Mouse (Mus musculus): Measurements from ENCODE around the gene Mum1l1. TPM values are rescaled to one million over a fixed set of nuclear protein-coding genes. Genes with fewer than 3 reads are reported as not detected.

The Mum1l1 gene
- total and polyA plus RNA-seq, 3 experiments = 0.56 to 0.92 TPM; not detected in 1

DNA sequence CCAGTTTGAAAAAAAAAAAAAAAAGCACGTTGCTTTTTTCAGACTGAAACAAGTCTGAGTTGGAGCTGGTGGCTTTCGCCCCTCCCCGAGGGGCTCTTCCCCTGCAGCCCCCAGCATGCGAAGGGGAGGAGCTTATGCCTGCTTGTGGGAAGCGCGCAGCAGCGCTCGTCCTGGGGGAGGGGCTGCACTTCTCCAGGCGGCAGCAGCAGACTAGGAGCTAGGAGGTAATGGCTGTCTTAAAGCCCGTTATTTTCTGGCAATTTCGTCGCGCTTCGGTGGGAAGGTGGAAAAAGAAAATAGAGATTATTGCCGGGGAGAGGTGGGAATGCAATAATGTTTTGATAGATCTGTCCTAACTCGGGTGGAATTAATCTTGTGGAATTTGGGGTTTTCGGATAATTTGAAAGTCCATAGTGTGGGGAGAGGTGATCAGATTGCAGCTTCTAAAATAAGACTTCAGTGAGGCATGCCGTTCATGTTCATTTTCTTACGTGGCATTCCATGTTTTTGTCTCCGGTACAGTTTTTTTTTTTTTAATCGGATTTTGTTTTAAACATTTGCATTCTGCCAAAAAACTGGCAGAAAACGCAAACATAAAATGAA, 7.2 kb downstream of the Mum1l1 start:
- Histone ChIP-seq H3K9me3 (replicated peaks; ENCODE audit: insufficient read depth, low read length) (no peaks in the 10 kb centered on the region), H3K9ac (ENCODE audit: control insufficient read depth, low read depth, low read length, poor library complexity, severe bottlenecking) (no peak overlapping the region), H3K27ac (ENCODE audit: control insufficient read depth, low read depth, low read length) (no peak overlapping the region), H3K27me3 (ENCODE audit: control insufficient read depth in 1 of 2, insufficient read depth in 2 of 2, low read length in 2 of 2) (no peaks in the 10 kb centered on the region; a peak in 1 of 4 replicates), H3K4me1 (ENCODE audit: control insufficient read depth in 1 of 2, insufficient read depth in 2 of 2, low read length in 2 of 2) (peaks cover 0 to 11% of the 10 kb centered on the region in 2 experiments; a peak in 3 of 4 replicates), H3K36me3 (ENCODE audit: control insufficient read depth in 1 of 2, insufficient read depth in 2 of 2, low read length in 2 of 2) (peaks cover 0 to 9% of the 10 kb centered on the region in 2 experiments; a peak in 2 of 4 replicates), H3K4me3 (ENCODE audit: control insufficient read depth in 1 of 2, insufficient read depth in 1 of 2, low read depth in 2 of 2, low read length in 2 of 2) (no peak overlapping the region), H3K79me2 (ENCODE audit: control insufficient read depth, insufficient read depth, low read length, poor library complexity) (no peaks in the 10 kb centered on the region)
- DNase-seq (ENCODE audit: low read depth, low spot score) = no peak
- no peak for TF ChIP-seq MAX (IDR thresholded peaks at IDR 0.05; ENCODE audit: low read length)

DNA sequence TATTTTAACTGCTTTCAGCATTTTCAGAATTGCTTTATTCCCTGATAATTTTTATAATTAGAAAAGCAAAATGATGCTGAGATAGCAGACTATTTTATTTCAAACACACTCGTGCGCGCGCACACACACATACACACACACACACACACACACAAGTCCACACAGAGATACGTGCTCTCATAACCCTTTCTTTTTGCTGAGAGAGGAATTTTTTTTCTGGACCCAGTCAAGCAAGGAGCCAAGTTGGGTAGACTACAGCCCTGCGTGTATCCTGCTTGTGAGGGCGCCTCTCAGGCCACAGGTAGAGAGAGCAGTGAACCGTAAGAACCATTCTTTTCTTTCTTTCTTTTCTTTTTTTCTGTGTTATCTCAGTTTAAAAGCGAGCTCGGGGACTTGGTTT, 7.9 kb downstream of the Mum1l1 start:
- TF ChIP-seq CHD1 (IDR thresholded peaks at IDR 0.05; ENCODE audit: low read depth, low read length) (no peak), MAZ (IDR thresholded peaks at IDR 0.05; ENCODE audit: low read depth, low read length) (no peak), JUND (IDR thresholded peaks at IDR 0.05; ENCODE audit: low read depth, low read length) (no peak), CHD2 (IDR thresholded peaks at IDR 0.05; ENCODE audit: low read length) (no peak), POLR2AphosphoS5 (IDR thresholded peaks at IDR 0.05; ENCODE audit: borderline replicate concordance, low read depth, low read length) (no peak), NELFE (IDR thresholded peaks at IDR 0.05; ENCODE audit: low read depth, low read length) (no peak), MYB (IDR thresholded peaks at IDR 0.05; ENCODE audit: low read depth, low read length) (no peak)
- no peaks in the 10 kb centered on the region; a peak in 1 of 4 replicates for H3K27me3 ChIP-seq (ENCODE audit: control insufficient read depth in 1 of 2, insufficient read depth in 2 of 2, low read length in 2 of 2)
- peaks cover 0 to 9% of the 10 kb centered on the region in 2 experiments; a peak in 2 of 4 replicates for H3K36me3 ChIP-seq (ENCODE audit: control insufficient read depth in 1 of 2, insufficient read depth in 2 of 2, low read length in 2 of 2)
- H3K9me3 ChIP-seq (replicated peaks; ENCODE audit: insufficient read depth, low read length) = no peaks in the 10 kb centered on the region
- peaks cover 0 to 11% of the 10 kb centered on the region in 2 experiments; a peak in 3 of 4 replicates for H3K4me1 ChIP-seq (ENCODE audit: control insufficient read depth in 1 of 2, insufficient read depth in 2 of 2, low read length in 2 of 2)
- no peaks in the 10 kb centered on the region for H3K79me2 ChIP-seq (ENCODE audit: control insufficient read depth, insufficient read depth, low read length, poor library complexity)
- no peak overlapping the region for H3K9ac ChIP-seq (ENCODE audit: control insufficient read depth, low read depth, low read length, poor library complexity, severe bottlenecking)
- H3K4me3 ChIP-seq (ENCODE audit: control insufficient read depth in 1 of 2, insufficient read depth in 1 of 2, low read depth in 2 of 2, low read length in 2 of 2) = no peak overlapping the region
- no peak for DNase-seq (ENCODE audit: low read depth, low spot score)
- no peak overlapping the region for H3K27ac ChIP-seq (ENCODE audit: control insufficient read depth, low read depth, low read length)

DNA sequence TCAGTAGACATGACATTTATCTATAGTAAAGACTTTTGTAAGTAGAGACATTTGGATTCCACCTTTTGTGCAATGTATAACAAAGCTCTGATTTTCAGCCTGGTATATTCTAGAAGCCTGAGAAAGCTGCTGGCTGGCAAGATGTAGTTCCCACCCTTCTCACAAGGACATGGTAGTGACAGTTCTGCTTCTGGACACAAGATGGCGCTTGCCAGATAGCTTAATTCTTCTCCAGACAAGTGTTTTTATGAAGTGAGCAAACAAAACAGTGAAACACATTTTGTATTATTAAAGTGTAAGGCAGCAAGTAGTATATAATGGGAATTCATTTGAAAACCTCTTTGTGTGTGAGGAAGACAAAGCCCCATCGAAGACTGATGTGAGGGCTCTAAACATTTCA, 9.2 kb downstream of the Mum1l1 start:
- H3K9ac ChIP-seq (ENCODE audit: control insufficient read depth, low read depth, low read length, poor library complexity, severe bottlenecking) = no peak overlapping the region
- TF ChIP-seq SMC3 (IDR thresholded peaks at IDR 0.05; ENCODE audit: low read depth, low read length) = peak; percentile 75
- peak; percentile 53 for TF ChIP-seq RAD21 (IDR thresholded peaks at IDR 0.05; ENCODE audit: low read depth, low read length)
- TF ChIP-seq CTCF (IDR thresholded peaks at IDR 0.05 in 2 of 3, conservative IDR thresholded peaks at IDR 0.05 in 1 of 3; ENCODE audit: control insufficient read depth in 1 of 3, insufficient read depth in 1 of 3, low read depth in 2 of 3, low read length in 3 of 3, poor library complexity in 1 of 3, severe bottlenecking in 1 of 3) = peak; percentile 53 to 76 (median 74)
- no peak for TF ChIP-seq POLR2A (IDR thresholded peaks at IDR 0.05; ENCODE audit: control insufficient read depth in 1 of 2, insufficient read depth in 1 of 2, low read depth in 1 of 2, low read length in 2 of 2, poor library complexity in 1 of 2)
- peak; percentile 81 for DNase-seq (ENCODE audit: low read depth, low spot score)

More for the DNA sequence above, 9.2 kb downstream of the Mum1l1 start:
- Histone ChIP-seq H3K79me2 (ENCODE audit: control insufficient read depth, insufficient read depth, low read length, poor library complexity) (no peaks in the 10 kb centered on the region), H3K9me3 (replicated peaks; ENCODE audit: insufficient read depth, low read length) (no peaks in the 10 kb centered on the region), H3K4me1 (ENCODE audit: control insufficient read depth in 1 of 2, insufficient read depth in 2 of 2, low read length in 2 of 2) (peaks cover 0 to 6% of the 10 kb centered on the region in 2 experiments; a peak in 3 of 4 replicates), H3K4me3 (ENCODE audit: control insufficient read depth in 1 of 2, insufficient read depth in 1 of 2, low read depth in 2 of 2, low read length in 2 of 2) (no peak overlapping the region), H3K27ac (ENCODE audit: control insufficient read depth, low read depth, low read length) (no peak overlapping the region), H3K27me3 (ENCODE audit: control insufficient read depth in 1 of 2, insufficient read depth in 2 of 2, low read length in 2 of 2) (no peaks in the 10 kb centered on the region; a peak in 1 of 4 replicates), H3K36me3 (ENCODE audit: control insufficient read depth in 1 of 2, insufficient read depth in 2 of 2, low read length in 2 of 2) (peaks cover 0 to 7% of the 10 kb centered on the region in 2 experiments; a peak in 2 of 4 replicates)

All from MEL (cell line).